Mouse (Mus musculus): Measurements from ENCODE around the gene Mcm6. TPM values are rescaled to one million over a fixed set of nuclear protein-coding genes. Genes with fewer than 3 reads are reported as not detected.

Gene Mcm6
- polyA plus RNA-seq (2016; fragmentation: Nextera tagmentation; extraction: Ambion mirVana): 187 TPM in 2 replicates

DNA sequence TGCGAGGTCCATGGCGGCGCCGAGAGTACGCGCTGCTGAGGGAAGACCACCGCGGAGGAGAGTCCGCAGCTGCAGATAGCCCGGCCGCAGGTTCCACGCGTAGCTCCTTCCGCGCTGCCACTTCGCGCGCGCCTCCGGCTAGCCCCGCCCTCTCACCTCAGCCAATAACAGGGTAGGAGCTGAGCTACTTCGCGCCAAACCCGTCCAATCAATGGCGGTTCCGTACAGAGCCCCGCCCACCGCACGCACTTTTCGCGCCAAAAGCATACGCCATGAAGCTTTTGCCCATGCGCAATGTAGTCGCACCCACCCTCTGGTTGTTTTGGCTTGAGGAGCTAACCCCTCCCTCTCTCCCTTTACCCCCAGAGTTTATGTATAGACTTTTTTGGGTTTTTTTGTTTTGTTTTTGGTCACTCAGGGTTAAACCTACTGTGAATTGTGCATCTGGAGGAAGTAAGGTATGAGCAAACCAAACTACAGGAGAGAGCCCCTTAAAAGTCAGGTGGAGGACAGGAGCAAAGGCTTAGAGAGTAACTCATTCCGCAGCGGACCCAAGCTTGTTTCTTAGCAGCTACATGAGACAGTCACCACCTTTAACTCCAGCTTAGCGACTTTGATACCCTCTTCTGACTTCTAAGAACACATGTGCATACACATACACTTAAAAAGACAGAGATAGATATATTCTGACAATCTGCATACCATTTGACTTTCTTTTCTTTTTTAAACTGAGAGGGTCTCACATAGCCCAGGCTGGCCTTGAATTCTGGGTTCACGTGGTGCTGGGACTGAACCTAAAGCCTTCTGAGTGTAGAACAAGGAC lies at the start of gene Mcm6:
TSS of gene Mcm6 (minus strand) at position 111 of the 823 bp plus-strand sequence.
- peak; percentile 97 for ATAC-seq (ENCODE audit: insufficient number of reproducible peaks, low FRiP score)
- WGBS: 2% methylated on average over 37 of the region's 38 CpGs
- H3K4me2 ChIP-seq: peak within 1 kb of the TSS; percentile 76

DNA sequence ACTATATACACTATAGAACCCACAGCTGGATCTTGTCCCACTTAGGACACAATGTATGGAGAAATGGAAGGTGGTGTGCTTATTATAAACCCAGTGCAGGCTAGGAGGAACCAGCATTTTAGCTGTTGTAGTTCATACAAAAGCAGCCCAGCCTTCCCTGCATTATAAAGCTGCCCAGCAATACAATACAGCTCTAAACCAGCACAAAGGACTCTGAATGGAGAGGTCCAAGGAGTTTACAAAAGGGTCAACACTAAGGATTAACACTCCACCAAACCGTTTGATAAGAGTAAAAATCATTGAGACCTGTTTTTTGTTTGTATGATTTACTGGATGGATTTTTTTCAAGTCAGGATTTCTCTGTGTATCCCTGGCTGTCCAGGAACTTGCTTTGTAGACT lies 47.4 kb upstream of the Mcm6 start:
- ATAC-seq (ENCODE audit: insufficient number of reproducible peaks, low FRiP score): no peak
- WGBS: 72% methylated on average over 1 of the region's 1 CpGs
- no peak overlapping the region for H3K4me3 ChIP-seq
- H3K36me3 ChIP-seq: peaks cover 30% of the 10 kb centered on the region
- H3K9me3 ChIP-seq (replicated peaks): no peaks in the 10 kb centered on the region
- H3K27ac ChIP-seq (ENCODE audit: poor library complexity, severe bottlenecking): no peak overlapping the region
- H3K4me2 ChIP-seq: no peak overlapping the region
- H3K27me3 ChIP-seq (replicated peaks): no peaks in the 10 kb centered on the region
- no peaks in the 10 kb centered on the region for H3K4me1 ChIP-seq (replicated peaks)
- no peak overlapping the region for H3K9ac ChIP-seq

More for the DNA sequence above, at the start of gene Mcm6:
- peak within 1 kb of the TSS; percentile 70 for H3K4me3 ChIP-seq
- peaks cover 28% of the 10 kb centered on the region for H3K4me1 ChIP-seq (replicated peaks)
- peaks cover 45% of the 10 kb centered on the region for H3K36me3 ChIP-seq
- no peaks in the 10 kb centered on the region for H3K9me3 ChIP-seq (replicated peaks)
- H3K27me3 ChIP-seq (replicated peaks): no peaks in the 10 kb centered on the region
- H3K9ac ChIP-seq: peak within 1 kb of the TSS; percentile 74
- H3K27ac ChIP-seq (ENCODE audit: poor library complexity, severe bottlenecking): peak within 1 kb of the TSS; percentile 93

DNA sequence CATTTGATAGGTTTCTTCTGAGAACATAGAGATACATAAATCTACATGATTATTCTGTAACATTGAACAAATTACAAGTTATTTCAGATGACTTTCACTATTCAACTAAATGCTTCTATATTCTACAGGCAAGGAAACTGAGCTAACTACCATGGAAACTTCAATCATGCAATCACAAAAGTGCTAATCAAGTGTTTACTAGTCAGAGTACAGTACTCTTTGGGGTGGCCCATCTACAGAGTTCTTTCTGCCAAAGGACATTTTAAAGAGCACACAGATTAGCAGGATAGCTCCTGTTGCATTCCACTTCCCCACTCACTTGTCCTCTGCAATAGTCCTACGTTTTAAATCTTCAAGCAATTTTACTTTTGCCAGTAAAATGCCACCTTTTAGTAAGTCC lies 46.2 kb upstream of the Mcm6 start:
- no peak overlapping the region for H3K4me2 ChIP-seq
- no peaks in the 10 kb centered on the region for H3K4me1 ChIP-seq (replicated peaks)
- 78% methylated on average over 1 of the region's 1 CpGs for WGBS
- ATAC-seq (ENCODE audit: insufficient number of reproducible peaks, low FRiP score): no peak
- no peaks in the 10 kb centered on the region for H3K27me3 ChIP-seq (replicated peaks)
- H3K9me3 ChIP-seq (replicated peaks): no peaks in the 10 kb centered on the region
- H3K9ac ChIP-seq: no peak overlapping the region
- H3K36me3 ChIP-seq: peaks cover 32% of the 10 kb centered on the region
- no peak overlapping the region for H3K27ac ChIP-seq (ENCODE audit: poor library complexity, severe bottlenecking)
- no peak overlapping the region for H3K4me3 ChIP-seq

DNA sequence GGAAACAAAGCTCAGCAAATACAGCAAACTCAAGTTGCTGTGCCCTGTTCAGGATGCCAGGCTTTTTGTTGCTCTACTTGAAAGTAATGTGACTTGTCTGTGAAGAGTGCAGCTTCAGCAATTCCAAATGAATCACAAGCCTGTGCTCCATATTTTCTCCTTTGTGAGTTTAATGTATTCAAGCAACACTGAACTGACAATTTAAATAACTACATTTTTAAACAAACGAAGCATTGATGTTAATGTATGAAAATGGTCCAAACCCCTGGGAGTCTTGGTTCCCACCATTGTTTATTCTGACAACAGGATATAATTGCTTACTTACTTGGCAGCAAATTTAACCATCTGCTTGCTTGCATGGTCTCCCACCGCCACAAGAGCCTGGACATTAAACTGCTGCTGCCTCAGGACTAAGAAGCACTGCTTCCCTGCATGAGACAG lies 45.6 kb upstream of the Mcm6 start:
- WGBS: 82% methylated on average over 2 of the region's 2 CpGs
- peaks cover 33% of the 10 kb centered on the region for H3K36me3 ChIP-seq
- no peak for ATAC-seq (ENCODE audit: insufficient number of reproducible peaks, low FRiP score)
- no peaks in the 10 kb centered on the region for H3K4me1 ChIP-seq (replicated peaks)
- no peak overlapping the region for H3K9ac ChIP-seq
- no peaks in the 10 kb centered on the region for H3K9me3 ChIP-seq (replicated peaks)
- H3K27ac ChIP-seq (ENCODE audit: poor library complexity, severe bottlenecking): no peak overlapping the region
- H3K27me3 ChIP-seq (replicated peaks): no peaks in the 10 kb centered on the region
- H3K4me2 ChIP-seq: no peak overlapping the region
- H3K4me3 ChIP-seq: no peak overlapping the region

DNA sequence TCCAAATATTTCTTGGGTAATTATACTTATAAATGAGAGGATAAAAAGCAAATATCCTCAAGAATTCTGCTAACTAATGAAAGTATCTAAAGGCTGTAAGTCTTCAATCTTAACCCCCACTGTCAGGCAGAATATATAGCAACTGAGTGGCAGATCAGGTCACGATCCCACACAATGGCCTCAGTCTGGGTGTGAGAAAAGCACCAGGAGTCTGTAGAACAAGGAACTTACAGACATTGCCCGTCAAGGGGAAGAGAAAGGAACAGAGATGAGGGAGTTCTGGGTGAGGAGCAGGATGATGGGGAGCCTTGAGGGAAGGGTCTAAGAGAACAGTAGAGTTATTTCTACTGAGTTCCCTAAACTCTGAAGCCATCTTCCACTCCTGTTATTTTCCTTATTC lies 41.5 kb upstream of the Mcm6 start:
- Histone ChIP-seq H3K4me1 (replicated peaks) (no peaks in the 10 kb centered on the region), H3K9ac (no peak overlapping the region), H3K9me3 (replicated peaks) (no peaks in the 10 kb centered on the region), H3K4me3 (no peak overlapping the region), H3K27ac (ENCODE audit: poor library complexity, severe bottlenecking) (no peak overlapping the region), H3K4me2 (no peak overlapping the region), H3K27me3 (replicated peaks) (no peaks in the 10 kb centered on the region), H3K36me3 (peaks cover 50% of the 10 kb centered on the region)
- no peak for ATAC-seq (ENCODE audit: insufficient number of reproducible peaks, low FRiP score)
- WGBS: 82% methylated on average over 2 of the region's 2 CpGs

DNA sequence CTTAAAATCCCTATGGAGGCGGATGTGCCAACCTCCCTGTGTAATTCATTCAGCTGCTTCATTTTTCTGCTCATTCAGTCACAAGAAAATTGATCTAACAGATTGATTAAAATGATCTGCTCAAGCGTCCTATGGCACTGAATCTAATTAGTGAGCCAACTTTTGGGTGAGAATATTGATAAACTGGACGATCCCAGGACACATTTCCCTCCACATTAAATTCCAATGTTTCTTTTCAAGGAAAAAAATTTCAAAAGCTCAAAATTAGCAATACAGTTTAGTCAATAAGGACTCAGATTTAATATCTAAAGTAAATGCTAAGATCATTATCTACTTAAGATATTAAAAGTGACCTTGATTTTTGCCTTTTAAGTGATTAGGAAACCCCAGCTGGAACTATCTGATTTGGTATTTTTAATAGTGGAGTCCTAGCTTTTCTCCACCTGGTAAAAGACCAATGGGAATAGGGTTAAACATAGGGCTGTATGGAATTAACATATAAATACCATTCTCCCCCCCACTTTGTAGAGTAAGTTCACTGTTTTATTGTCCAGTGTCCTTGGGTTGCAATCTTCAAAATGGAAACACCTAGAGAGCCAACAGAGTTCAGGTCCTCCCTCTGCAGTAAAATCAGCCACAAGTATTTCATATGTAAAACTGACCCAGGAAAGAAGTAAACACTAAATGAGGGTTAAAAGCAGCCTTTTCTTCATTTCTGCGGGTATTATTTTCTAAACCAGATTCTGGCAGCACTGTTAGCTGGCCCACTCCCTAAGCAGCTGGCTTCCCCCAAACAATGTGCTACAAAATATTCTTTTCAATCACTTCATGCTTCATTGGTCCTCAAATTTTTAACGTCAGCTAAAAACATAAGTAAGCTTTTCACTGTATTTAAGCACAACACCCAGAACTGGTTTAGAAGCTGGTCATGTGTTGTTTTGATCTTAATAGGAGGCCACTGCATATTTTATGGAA lies 40.8 kb upstream of the Mcm6 start:
- H3K9ac ChIP-seq: no peak overlapping the region
- H3K27me3 ChIP-seq (replicated peaks): no peaks in the 10 kb centered on the region
- 88% methylated on average over 5 of the region's 5 CpGs for WGBS
- ATAC-seq (ENCODE audit: insufficient number of reproducible peaks, low FRiP score): no peak
- peaks cover 52% of the 10 kb centered on the region for H3K36me3 ChIP-seq
- no peak overlapping the region for H3K27ac ChIP-seq (ENCODE audit: poor library complexity, severe bottlenecking)
- H3K4me1 ChIP-seq (replicated peaks): no peaks in the 10 kb centered on the region
- no peak overlapping the region for H3K4me3 ChIP-seq
- H3K4me2 ChIP-seq: no peak overlapping the region
- H3K9me3 ChIP-seq (replicated peaks): no peaks in the 10 kb centered on the region

DNA sequence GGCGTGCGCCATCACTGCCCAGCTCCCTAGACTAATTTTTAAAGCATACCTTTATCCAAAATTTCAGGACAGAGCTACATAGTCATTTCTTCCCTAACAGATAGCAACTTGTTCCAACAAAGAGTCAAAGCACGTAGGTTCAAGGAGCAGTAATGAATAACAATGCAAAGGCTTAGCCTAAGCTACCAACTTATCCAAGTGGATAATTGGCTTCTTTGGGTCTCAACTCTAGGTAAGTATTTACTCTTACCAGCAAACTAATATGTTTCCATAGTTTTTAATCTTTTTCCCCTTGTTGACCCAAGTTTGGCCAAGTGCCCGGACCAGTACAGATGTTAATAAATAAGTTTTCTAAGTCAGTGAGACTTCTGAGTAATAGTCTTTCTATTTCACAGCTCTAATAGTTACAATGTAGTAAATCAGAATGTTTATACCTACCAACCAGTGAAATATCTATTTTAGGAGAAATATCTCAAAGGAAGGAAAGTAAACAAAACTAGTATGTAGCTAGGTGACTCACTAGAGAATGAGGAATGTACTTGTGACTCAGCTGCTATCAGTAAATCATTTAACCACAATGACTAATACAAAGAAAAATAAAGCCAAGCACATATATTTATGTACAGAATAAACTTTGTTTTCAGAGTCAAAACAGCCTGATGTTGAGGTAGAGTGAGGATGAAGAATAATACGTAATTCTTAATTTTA lies 39.4 kb upstream of the Mcm6 start:
- WGBS: 94% methylated on average over 5 of the region's 5 CpGs
- H3K4me2 ChIP-seq: no peak overlapping the region
- H3K4me3 ChIP-seq: no peak overlapping the region
- H3K27ac ChIP-seq (ENCODE audit: poor library complexity, severe bottlenecking): no peak overlapping the region
- H3K9ac ChIP-seq: no peak overlapping the region
- no peaks in the 10 kb centered on the region for H3K9me3 ChIP-seq (replicated peaks)
- peaks cover 51% of the 10 kb centered on the region for H3K36me3 ChIP-seq
- no peaks in the 10 kb centered on the region for H3K27me3 ChIP-seq (replicated peaks)
- ATAC-seq (ENCODE audit: insufficient number of reproducible peaks, low FRiP score): no peak
- no peaks in the 10 kb centered on the region for H3K4me1 ChIP-seq (replicated peaks)

DNA sequence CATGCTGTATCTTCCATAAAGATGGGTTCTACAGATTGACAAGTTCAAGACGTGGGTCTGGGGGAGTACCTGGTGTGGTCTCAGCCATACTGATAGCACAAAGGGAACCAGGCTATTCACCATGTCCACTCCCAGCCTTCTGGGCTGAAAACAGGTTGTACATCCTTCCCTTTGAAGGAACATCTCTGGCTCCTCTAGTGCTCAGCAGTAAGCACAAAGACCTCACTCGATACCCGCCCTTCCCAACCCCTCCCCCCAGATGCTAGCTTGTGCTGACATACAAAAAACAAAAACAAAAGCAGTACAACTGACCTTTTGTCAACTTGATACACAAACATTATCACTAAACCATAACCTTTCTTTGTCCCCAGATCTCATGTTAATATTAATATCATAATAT lies 35.2 kb upstream of the Mcm6 start:
- no peak overlapping the region for H3K4me2 ChIP-seq
- no peaks in the 10 kb centered on the region for H3K27me3 ChIP-seq (replicated peaks)
- H3K4me1 ChIP-seq (replicated peaks): no peaks in the 10 kb centered on the region
- no peak overlapping the region for H3K4me3 ChIP-seq
- WGBS: 89% methylated on average over 3 of the region's 3 CpGs
- H3K36me3 ChIP-seq: peaks cover 42% of the 10 kb centered on the region
- no peak overlapping the region for H3K9ac ChIP-seq
- ATAC-seq (ENCODE audit: insufficient number of reproducible peaks, low FRiP score): no peak
- H3K27ac ChIP-seq (ENCODE audit: poor library complexity, severe bottlenecking): no peak overlapping the region
- no peaks in the 10 kb centered on the region for H3K9me3 ChIP-seq (replicated peaks)

DNA sequence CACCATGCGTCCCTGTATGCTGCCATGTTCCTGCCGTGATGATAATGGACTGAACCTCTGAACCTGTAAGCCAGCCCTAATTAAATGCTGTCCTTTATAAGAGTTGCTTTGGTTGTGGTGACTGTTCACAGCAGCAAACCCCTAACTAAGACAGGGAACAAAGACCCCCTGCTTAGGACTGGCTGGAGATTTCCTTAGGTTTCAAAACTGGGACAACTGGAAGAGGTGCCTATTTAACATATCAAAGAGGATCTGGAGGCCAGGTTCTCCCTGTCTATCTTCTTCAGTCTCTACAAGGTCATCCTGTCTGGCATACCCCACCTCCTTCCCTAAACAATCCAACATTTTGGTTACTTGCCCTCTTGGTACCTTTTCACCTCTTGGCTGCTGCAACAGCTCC lies 32.9 kb upstream of the Mcm6 start:
- H3K36me3 ChIP-seq: peaks cover 38% of the 10 kb centered on the region

DNA sequence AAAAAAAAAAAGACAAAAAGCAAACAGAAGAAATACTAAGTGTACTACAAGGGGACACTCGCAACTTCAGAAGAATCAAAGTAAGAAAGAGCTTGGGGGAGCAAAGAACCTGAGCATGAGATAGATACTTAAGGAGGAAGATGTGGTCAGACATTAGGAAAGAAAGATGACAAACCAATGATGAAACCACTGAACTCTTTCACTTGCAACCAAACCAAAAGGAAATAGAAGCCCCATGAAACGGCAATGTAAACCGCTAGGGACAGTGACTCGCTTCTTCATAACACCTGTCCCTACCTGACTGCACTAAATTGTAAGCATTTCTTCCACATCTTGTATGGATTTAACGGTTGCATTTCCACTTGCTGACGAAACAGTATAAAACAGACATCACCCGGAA lies 27.0 kb upstream of the Mcm6 start:
- 93% methylated on average over 7 of the region's 7 CpGs for WGBS

More for the DNA sequence above, 32.9 kb upstream of the Mcm6 start:
- H3K9me3 ChIP-seq (replicated peaks): no peaks in the 10 kb centered on the region
- H3K4me2 ChIP-seq: no peak overlapping the region
- no peak overlapping the region for H3K4me3 ChIP-seq
- 81% methylated on average over 2 of the region's 2 CpGs for WGBS
- no peaks in the 10 kb centered on the region for H3K27me3 ChIP-seq (replicated peaks)
- H3K4me1 ChIP-seq (replicated peaks): no peaks in the 10 kb centered on the region
- no peak for ATAC-seq (ENCODE audit: insufficient number of reproducible peaks, low FRiP score)
- H3K27ac ChIP-seq (ENCODE audit: poor library complexity, severe bottlenecking): no peak overlapping the region
- H3K9ac ChIP-seq: no peak overlapping the region

DNA sequence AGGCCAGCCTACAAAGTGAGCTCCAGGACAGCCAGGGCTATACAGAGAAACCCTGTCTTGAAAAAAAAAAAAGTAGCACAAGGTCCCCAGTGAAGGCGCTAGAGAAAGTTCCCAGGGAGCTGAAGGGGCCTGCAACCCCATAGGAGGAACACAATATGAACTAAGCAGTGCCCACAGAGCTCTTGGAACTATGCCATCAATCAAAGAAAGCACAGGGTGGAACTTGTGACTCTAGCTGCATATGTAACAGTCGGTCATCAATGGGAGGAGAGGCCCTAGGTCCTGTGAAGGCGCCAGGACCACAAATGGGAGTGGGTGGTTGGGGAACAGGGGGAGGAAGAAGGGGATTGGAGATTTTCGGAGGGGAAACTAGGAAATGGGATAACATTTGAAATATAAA lies 17.4 kb upstream of the Mcm6 start:
- ATAC-seq (ENCODE audit: insufficient number of reproducible peaks, low FRiP score): no peak
- Histone ChIP-seq H3K27ac (ENCODE audit: poor library complexity, severe bottlenecking) (no peak overlapping the region), H3K27me3 (replicated peaks) (no peaks in the 10 kb centered on the region), H3K4me1 (replicated peaks) (no peaks in the 10 kb centered on the region), H3K9ac (no peak overlapping the region), H3K4me2 (no peak overlapping the region), H3K4me3 (no peak overlapping the region), H3K36me3 (peaks cover 39% of the 10 kb centered on the region), H3K9me3 (replicated peaks) (no peaks in the 10 kb centered on the region)
- 93% methylated on average over 4 of the region's 4 CpGs for WGBS

More for the DNA sequence above, 27.0 kb upstream of the Mcm6 start:
- H3K4me1 ChIP-seq (replicated peaks): no peaks in the 10 kb centered on the region
- no peak overlapping the region for H3K27ac ChIP-seq (ENCODE audit: poor library complexity, severe bottlenecking)
- H3K36me3 ChIP-seq: peaks cover 44% of the 10 kb centered on the region
- no peak for ATAC-seq (ENCODE audit: insufficient number of reproducible peaks, low FRiP score)
- no peaks in the 10 kb centered on the region for H3K27me3 ChIP-seq (replicated peaks)
- no peak overlapping the region for H3K4me3 ChIP-seq
- no peaks in the 10 kb centered on the region for H3K9me3 ChIP-seq (replicated peaks)
- no peak overlapping the region for H3K4me2 ChIP-seq
- H3K9ac ChIP-seq: no peak overlapping the region

Data from heart, embryonic 12.5 days (tissue).